ENCODE assay signal across 24 mouse cellular contexts in the genomic region with DNA sequence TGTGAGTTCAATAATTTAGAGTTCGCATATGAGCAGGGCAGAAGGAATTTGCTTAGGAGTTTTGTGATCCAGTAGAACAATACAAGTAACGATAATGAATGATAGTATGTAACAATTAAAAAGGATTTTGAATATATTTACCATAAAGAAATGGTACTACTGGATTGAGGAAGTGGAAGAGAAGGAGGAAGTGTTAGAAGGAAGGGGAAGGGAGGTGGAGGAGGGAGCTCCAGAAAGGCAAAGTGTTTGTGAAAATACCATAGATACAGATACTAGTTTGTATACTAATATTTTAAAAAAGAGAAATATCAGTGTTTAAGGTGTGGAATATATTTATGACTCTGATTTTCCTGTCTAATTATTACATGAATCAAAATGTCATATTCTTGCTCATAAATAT.
"Had no signal": no experiment of that assay in that cellular context is flagged by ENCODE, and none has a peak within 500 bp of the region (broad histone marks: within the 10 kb centered on the region; RNA-seq: fewer than 3 reads in every experiment).

No protein-coding gene starts in this region.

- H3K36me3 ChIP-seq: kidney, embryonic 15.5 days; limb, embryonic 12.5 days; limb, embryonic 15.5 days; liver, embryonic 12.5 days; liver, embryonic 15.5 days; neural tube, embryonic 12.5 days; neural tube, embryonic 15.5 days had no signal

- H3K9me3 ChIP-seq: kidney, embryonic 15.5 days; limb, embryonic 12.5 days; limb, embryonic 15.5 days; liver, embryonic 12.5 days; liver, embryonic 15.5 days; neural tube, embryonic 12.5 days; neural tube, embryonic 15.5 days had no signal

- H3K9ac ChIP-seq: kidney, embryonic 15.5 days; limb, embryonic 12.5 days; limb, embryonic 15.5 days; liver, embryonic 12.5 days; liver, embryonic 15.5 days; lung, embryonic 14.5 days; neural tube, embryonic 12.5 days; neural tube, embryonic 15.5 days had no signal

- H3K4me2 ChIP-seq: kidney, embryonic 15.5 days; limb, embryonic 12.5 days; limb, embryonic 15.5 days; liver, embryonic 12.5 days; liver, embryonic 15.5 days; lung, embryonic 14.5 days; midbrain, embryonic 11.5 days; neural tube, embryonic 12.5 days; neural tube, embryonic 15.5 days had no signal

- ATAC-seq: intestine, postnatal 0 days; liver, embryonic 12.5 days had no signal

- H3K4me1 ChIP-seq: liver, embryonic 12.5 days; liver, embryonic 15.5 days; neural tube, embryonic 12.5 days had no signal

- H3K4me3 ChIP-seq: kidney, embryonic 15.5 days; limb, embryonic 12.5 days; limb, embryonic 15.5 days; liver, embryonic 12.5 days; liver, embryonic 15.5 days; neural tube, embryonic 12.5 days; neural tube, embryonic 15.5 days had no signal

- H3K27me3 ChIP-seq: kidney, embryonic 15.5 days; limb, embryonic 12.5 days; limb, embryonic 15.5 days; liver, embryonic 12.5 days; liver, embryonic 15.5 days; neural tube, embryonic 12.5 days; neural tube, embryonic 15.5 days had no signal

- H3K27ac ChIP-seq: kidney, embryonic 15.5 days; limb, embryonic 12.5 days; limb, embryonic 15.5 days; liver, embryonic 12.5 days; liver, embryonic 15.5 days; macrophage; neural tube, embryonic 12.5 days; neural tube, embryonic 15.5 days; stomach, postnatal 0 days had no signal

- DNase-seq: kidney, adult 8-10 months; kidney, postnatal 10 days; kidney, postnatal 36 days; left cerebral cortex, postnatal 4 days; lung, embryonic 14.5 days; lung, postnatal 10 days; midbrain, embryonic 14.5 days; right cerebral cortex, adult 18-20 months; right cerebral cortex, postnatal 14 days; right cerebral cortex, postnatal 4 days; thymus, adult 2 months; thymus, postnatal 14 days; thymus, postnatal 4 days had no signal
